Mouse (Mus musculus) midbrain, embryonic 14.5 days (tissue): ENCODE measurements around the gene Nrbf2. TPM values are rescaled to one million over a fixed set of nuclear protein-coding genes. Genes with fewer than 3 reads are reported as not detected.

Source experiments
- ATAC-seq: fragments of 200-750 bp; cut with Nextera tagmentation; 2 replicates; pipeline ENCODE4 v1.8.0; 2017; ENCODE audit warnings: moderate number of reproducible peaks, moderate library complexity; ENCODE audit not compliant: low FRiP score, low TSS enrichment
- DNase-seq: peaks from one replicate; pipeline ENCODE4 v3.0.0-alpha.2; 2015
- H3K27ac ChIP-seq: fragments of 300-500 bp; sonication (generic); replicated peaks from 2 replicates; pipeline ENCODE4 v1.5.1; 2014; ENCODE audit warnings: mild to moderate bottlenecking, low read depth, low read length, moderate library complexity
- H3K27me3 ChIP-seq: fragments of 300-500 bp; sonication (generic); 2 replicates; pipeline ENCODE4 v1.6.1; 2014; ENCODE audit warnings: low read length, control low read depth, mixed read lengths; ENCODE audit not compliant: control insufficient read depth, insufficient read depth
- H3K36me3 ChIP-seq: fragments of 300-500 bp; sonication (generic); 2 replicates; pipeline ENCODE4 v1.6.1; 2014; ENCODE audit warnings: low read length, control low read depth; ENCODE audit not compliant: control insufficient read depth, insufficient read depth
- H3K4me1 ChIP-seq: fragments of 300-500 bp; sonication (generic); 2 replicates; pipeline ENCODE4 v1.6.1; 2014; ENCODE audit warnings: mild to moderate bottlenecking, antibody characterized with exemption, low read length, control low read depth; ENCODE audit not compliant: control insufficient read depth, insufficient read depth
- H3K4me2 ChIP-seq: fragments of 300-500 bp; sonication (generic); 2 replicates; pipeline ENCODE4 v1.6.1; 2014; ENCODE audit warnings: mild to moderate bottlenecking, low read length, moderate library complexity
- H3K4me3 ChIP-seq: fragments of 300-500 bp; sonication (generic); replicated peaks from 2 replicates; pipeline ENCODE4 v1.5.1; 2014; ENCODE audit warnings: low read depth, low read length
- H3K9ac ChIP-seq: fragments of 300-500 bp; sonication (generic); replicated peaks from 2 replicates; pipeline ENCODE4 v1.6.1; 2014; ENCODE audit warnings: mild to moderate bottlenecking, low read length, moderate library complexity
- H3K9me3 ChIP-seq: fragments of 300-500 bp; sonication (generic); 2 replicates; pipeline ENCODE4 v1.6.1; 2016; ENCODE audit warnings: low read length, control low read depth, mixed read lengths; ENCODE audit not compliant: control insufficient read depth
- WGBS: fragments of 180-500 bp; shearing (Covaris S2); extraction: QIAGEN DNeasy Blood & Tissue Kit; methylation state at CpG from one replicate; pipeline ENCODE4 v1.1.7; 2014; 5-methylcytosine and 5-hydroxymethylcytosine counted together
- polyA plus RNA-seq: library from polyadenylated mRNA; unstranded; fragments of >200 nt; fragmentation: Nextera tagmentation; extraction: Ambion mirVana; gene quantifications from 2 replicates; pipeline ENCODE4 v1.2.1, GENCODE M21; 2014

The Nrbf2 gene
- polyA plus RNA-seq, 1 experiment from 2014 or later: 45.0 TPM

DNA sequence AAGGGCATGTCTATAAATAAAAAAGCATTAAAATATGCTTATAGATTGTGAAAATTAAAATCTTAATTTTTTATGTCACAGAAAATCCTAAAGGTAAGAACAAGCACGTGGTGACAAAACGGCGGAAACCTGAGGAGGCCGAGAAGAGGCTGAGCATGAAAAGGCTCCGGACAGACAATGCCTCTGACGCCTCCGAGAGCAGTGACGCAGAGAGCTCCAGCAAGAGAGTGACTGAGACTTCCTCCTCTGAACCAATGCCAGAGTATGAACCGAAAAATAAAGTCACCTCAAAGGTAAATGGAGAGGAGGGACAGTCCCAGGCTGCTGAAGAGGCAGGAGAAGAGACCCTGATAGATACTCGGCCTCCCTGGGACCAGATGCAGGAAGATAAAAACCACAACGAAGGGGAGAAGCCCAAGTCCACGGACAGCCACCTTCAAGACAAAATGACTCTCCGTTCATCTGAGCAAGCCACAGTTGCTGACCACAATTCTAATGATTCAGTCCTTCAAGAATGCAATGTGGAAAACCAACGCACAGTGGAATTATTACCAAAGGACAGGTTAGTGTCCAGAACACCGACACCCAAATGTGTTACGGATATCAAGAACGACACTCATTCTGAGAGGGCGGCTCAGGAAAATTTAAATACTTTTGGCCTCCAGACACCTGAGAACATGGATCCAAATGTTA lies 66.1 kb downstream of the Nrbf2 start:
- 92% methylated on average over 18 of the region's 18 CpGs for WGBS
- Histone ChIP-seq H3K4me1 (0 out of 2 replicates have a peak, but pooled peaks cover 4% of the 10 kb centered on the region), H3K27ac (no peak overlapping the region), H3K4me3 (no peak overlapping the region), H3K9me3 (no peaks in the 10 kb centered on the region), H3K36me3 (peaks cover 33% of the 10 kb centered on the region), H3K27me3 (no peaks in the 10 kb centered on the region), H3K9ac (no peak overlapping the region), H3K4me2 (no peak overlapping the region)
- DNase-seq: no peak
- no peak for ATAC-seq

DNA sequence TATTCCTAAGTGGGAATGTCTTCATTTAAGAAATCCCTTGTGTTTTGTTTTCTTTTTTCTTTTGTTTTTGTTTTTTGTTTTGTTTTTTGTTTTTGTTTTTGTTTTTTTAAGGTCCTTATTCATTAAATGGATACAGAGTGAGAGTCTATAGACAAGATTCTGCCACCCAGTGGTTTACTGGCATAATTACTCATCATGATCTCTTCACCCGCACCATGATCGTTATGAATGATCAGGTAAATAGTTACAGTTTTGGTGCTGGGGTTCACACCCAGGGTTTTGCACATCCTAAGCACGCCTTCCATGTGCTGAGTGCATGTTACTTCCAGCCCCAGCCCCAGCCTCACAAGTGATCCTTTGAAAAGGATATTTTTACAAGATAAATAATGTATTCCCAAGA lies 68.2 kb downstream of the Nrbf2 start:
- ATAC-seq (no peak), DNase-seq (peak; percentile 59)
- Histone ChIP-seq H3K27ac (no peak overlapping the region), H3K36me3 (peaks cover 30% of the 10 kb centered on the region), H3K27me3 (no peaks in the 10 kb centered on the region), H3K9me3 (no peaks in the 10 kb centered on the region), H3K4me1 (0 out of 2 replicates have a peak, but pooled peaks cover 4% of the 10 kb centered on the region), H3K4me3 (no peak overlapping the region), H3K4me2 (no peak overlapping the region), H3K9ac (no peak overlapping the region)
- WGBS: 85% methylated on average over 3 of the region's 3 CpGs

Other genes with a start within 250 kb of the Nrbf2 start
- gene Jmjd1c, start 189.2 kb downstream of the Nrbf2 start, polyA plus RNA-seq: 54.4 and 56.4 TPM in 2 replicates
- gene Reep3, start 188.4 kb downstream of the Nrbf2 start, polyA plus RNA-seq: 30.5 and 35.5 TPM in 2 replicates